Mouse (Mus musculus) midbrain, embryonic 12.5 days (tissue): ENCODE results near the gene Atp8b5. TPM values are rescaled to one million over a fixed set of nuclear protein-coding genes. Genes with fewer than 3 reads are reported as not detected.

Experiments
- ATAC-seq: fragments of 200-750 bp; cut with Nextera tagmentation; 2 replicates; pipeline ENCODE4 v1.8.0; 2017; ENCODE audit warnings: low read depth, moderate TSS enrichment, moderate library complexity; ENCODE audit not compliant: low FRiP score
- H3K27ac ChIP-seq: fragments of 300-500 bp; sonication (generic); replicated peaks from 2 replicates; pipeline ENCODE4 v1.5.1; 2016; ENCODE audit warnings: mild to moderate bottlenecking
- H3K27me3 ChIP-seq: fragments of 300-500 bp; sonication (generic); 2 replicates; pipeline ENCODE4 v1.6.1; 2016; ENCODE audit warnings: mild to moderate bottlenecking
- H3K36me3 ChIP-seq: fragments of 300-500 bp; sonication (generic); 2 replicates; pipeline ENCODE4 v1.6.1; 2016
- H3K4me1 ChIP-seq: fragments of 300-500 bp; sonication (generic); 2 replicates; pipeline ENCODE4 v1.6.1; 2016
- H3K4me2 ChIP-seq: fragments of 300-500 bp; sonication (generic); replicated peaks from 2 replicates; pipeline ENCODE4 v1.6.1; 2016; ENCODE audit warnings: mild to moderate bottlenecking, moderate library complexity
- H3K4me3 ChIP-seq: fragments of 300-500 bp; sonication (generic); 2 replicates; pipeline ENCODE4 v1.5.1; 2016; ENCODE audit warnings: mild to moderate bottlenecking
- H3K9ac ChIP-seq: fragments of 300-500 bp; sonication (generic); replicated peaks from 2 replicates; pipeline ENCODE4 v1.6.1; 2016; ENCODE audit warnings: mild to moderate bottlenecking, moderate library complexity
- H3K9me3 ChIP-seq: fragments of 300-500 bp; sonication (generic); 2 replicates; pipeline ENCODE4 v1.6.1; 2016; ENCODE audit warnings: mild to moderate bottlenecking
- WGBS: fragments of 180-500 bp; shearing (Covaris S2); methylation state at CpG from one replicate; pipeline ENCODE4 v1.1.7; 2016; 5-methylcytosine and 5-hydroxymethylcytosine counted together
- polyA plus RNA-seq: library from polyadenylated mRNA; unstranded; fragments of >200 nt; fragmentation: Nextera tagmentation; extraction: Ambion mirVana; gene quantifications from 2 replicates; pipeline ENCODE4 v1.2.1, GENCODE M21; 2016

The Atp8b5 gene
- 0.22 and 0.46 TPM in 2 replicates for polyA plus RNA-seq

DNA sequence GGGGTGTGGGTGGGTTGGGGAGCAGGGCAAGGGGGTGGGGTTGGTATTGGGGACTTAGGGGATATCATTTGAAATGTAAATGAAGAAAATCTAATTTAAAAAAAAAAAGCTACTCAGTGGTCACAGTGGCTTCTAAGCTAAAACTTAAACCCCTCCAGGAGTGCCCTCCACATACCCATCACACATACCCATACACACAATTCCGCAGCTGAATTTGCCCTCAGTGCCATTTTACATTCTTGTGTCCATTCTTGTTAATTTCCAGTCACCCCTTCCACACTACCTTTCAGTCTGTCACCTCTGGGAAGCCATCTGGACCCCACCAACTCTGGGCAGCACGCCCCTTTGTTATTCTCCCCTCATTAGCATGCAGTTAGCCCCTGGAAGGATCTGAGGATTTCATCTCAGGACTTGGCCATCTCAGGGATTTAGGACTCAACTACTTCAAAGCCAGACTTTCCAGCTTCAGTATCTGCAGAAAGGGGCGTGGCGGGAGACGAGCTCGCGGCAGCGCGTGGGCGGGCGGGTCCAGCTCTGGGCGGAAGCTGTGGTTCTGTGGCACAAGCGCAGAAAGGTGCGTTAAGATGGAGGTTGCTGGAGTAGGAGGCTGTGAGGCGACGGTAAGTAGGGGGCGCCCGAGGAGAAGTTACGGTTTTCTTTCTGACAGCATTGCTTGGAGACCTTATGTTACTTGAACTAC, at the start of gene Atp8b5:
TSS of gene Atp8b5 (plus strand) at position 537 of the 700 bp plus-strand sequence.
- H3K4me3 ChIP-seq: peak within 1 kb of the TSS; percentile 42
- 1% methylated on average over 19 of the region's 19 CpGs for WGBS
- H3K36me3 ChIP-seq: peaks cover 14% of the 10 kb centered on the region; the same call in 1 of the 2 replicates
- H3K27ac ChIP-seq: peak within 1 kb of the TSS; percentile 50
- ATAC-seq: peak; percentile 73
- no peaks in the 10 kb centered on the region for H3K9me3 ChIP-seq
- H3K4me2 ChIP-seq: peak within 1 kb of the TSS; percentile 64
- H3K9ac ChIP-seq: peak within 1 kb of the TSS; percentile 46
- H3K4me1 ChIP-seq: peaks cover 5% of the 10 kb centered on the region
- no peaks in the 10 kb centered on the region for H3K27me3 ChIP-seq

GRCm38 (mm10) chr4:43217997-43218396, 49.0 kb upstream of the Atp8b5 start:
- WGBS: 95% methylated on average over 1 of the region's 1 CpGs
- ATAC-seq: no peak
- no peak overlapping the region for H3K9ac ChIP-seq

GRCm38 (mm10) chr4:43231821-43232220, 35.1 kb upstream of the Atp8b5 start:
- peaks cover 8% of the 10 kb centered on the region for H3K36me3 ChIP-seq
- 88% methylated on average over 3 of the region's 3 CpGs for WGBS

More at GRCm38 (mm10) chr4:43217997-43218396, 49.0 kb upstream of the Atp8b5 start:
- H3K27me3 ChIP-seq: no peaks in the 10 kb centered on the region
- no peak overlapping the region for H3K4me2 ChIP-seq
- no peak overlapping the region for H3K4me3 ChIP-seq
- no peaks in the 10 kb centered on the region for H3K9me3 ChIP-seq
- no peaks in the 10 kb centered on the region for H3K4me1 ChIP-seq
- no peaks in the 10 kb centered on the region for H3K36me3 ChIP-seq
- H3K27ac ChIP-seq: no peak overlapping the region

GRCm38 (mm10) chr4:43232985-43233384, 34.0 kb upstream of the Atp8b5 start:
- H3K9ac ChIP-seq: no peak overlapping the region
- H3K4me2 ChIP-seq: no peak overlapping the region
- no peaks in the 10 kb centered on the region for H3K9me3 ChIP-seq
- WGBS: 86% methylated on average over 1 of the region's 1 CpGs
- H3K36me3 ChIP-seq: peaks cover 13% of the 10 kb centered on the region
- H3K4me3 ChIP-seq: no peak overlapping the region
- no peak overlapping the region for H3K27ac ChIP-seq
- ATAC-seq: no peak
- no peaks in the 10 kb centered on the region for H3K4me1 ChIP-seq
- no peaks in the 10 kb centered on the region for H3K27me3 ChIP-seq

More at GRCm38 (mm10) chr4:43231821-43232220, 35.1 kb upstream of the Atp8b5 start:
- H3K27me3 ChIP-seq: no peaks in the 10 kb centered on the region
- H3K4me2 ChIP-seq: no peak overlapping the region
- H3K4me1 ChIP-seq: no peaks in the 10 kb centered on the region
- ATAC-seq: no peak
- no peaks in the 10 kb centered on the region for H3K9me3 ChIP-seq
- no peak overlapping the region for H3K9ac ChIP-seq
- no peak overlapping the region for H3K4me3 ChIP-seq
- no peak overlapping the region for H3K27ac ChIP-seq

DNA sequence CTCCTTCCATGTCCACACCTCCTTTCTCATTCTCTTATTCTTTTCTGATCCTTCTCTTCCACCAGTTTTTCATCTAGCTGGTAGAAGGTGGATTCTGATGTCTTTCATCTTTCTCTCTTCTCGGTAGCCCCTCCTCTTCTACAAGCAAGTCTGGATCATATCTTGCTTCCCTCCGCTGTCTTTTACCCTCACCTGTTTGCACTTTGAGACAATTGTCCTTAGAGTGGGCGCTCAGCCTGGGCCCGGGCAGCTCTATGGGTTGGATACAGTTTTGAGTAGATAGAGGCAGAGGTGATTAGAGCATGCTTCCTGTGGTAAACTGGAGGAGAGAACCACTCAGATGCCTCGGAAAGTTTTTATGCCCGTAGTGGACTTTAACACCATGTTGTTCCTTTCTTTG, 33.5 kb upstream of the Atp8b5 start:
- no peak for ATAC-seq
- 95% methylated on average over 6 of the region's 6 CpGs for WGBS
- no peaks in the 10 kb centered on the region for H3K4me1 ChIP-seq

GRCm38 (mm10) chr4:43236898-43237297, 30.1 kb upstream of the Atp8b5 start:
- Histone ChIP-seq H3K9me3 (no peaks in the 10 kb centered on the region), H3K36me3 (peaks cover 38% of the 10 kb centered on the region), H3K27ac (no peak overlapping the region), H3K4me1 (no peaks in the 10 kb centered on the region), H3K9ac (no peak overlapping the region), H3K4me2 (no peak overlapping the region), H3K4me3 (no peak overlapping the region), H3K27me3 (no peaks in the 10 kb centered on the region)
- 92% methylated on average over 9 of the region's 9 CpGs for WGBS
- no peak for ATAC-seq

More for the DNA sequence above, 33.5 kb upstream of the Atp8b5 start:
- Histone ChIP-seq H3K36me3 (peaks cover 13% of the 10 kb centered on the region), H3K27me3 (no peaks in the 10 kb centered on the region), H3K4me3 (no peak overlapping the region), H3K27ac (no peak overlapping the region), H3K4me2 (no peak overlapping the region), H3K9ac (no peak overlapping the region), H3K9me3 (no peaks in the 10 kb centered on the region)

GRCm38 (mm10) chr4:43240716-43241115, 26.2 kb upstream of the Atp8b5 start:
- H3K9me3 ChIP-seq: no peaks in the 10 kb centered on the region
- no peak overlapping the region for H3K4me2 ChIP-seq
- H3K4me1 ChIP-seq: no peaks in the 10 kb centered on the region
- ATAC-seq: no peak
- WGBS: 94% methylated on average over 1 of the region's 1 CpGs
- H3K27ac ChIP-seq: no peak overlapping the region
- no peak overlapping the region for H3K9ac ChIP-seq
- H3K36me3 ChIP-seq: peaks cover 48% of the 10 kb centered on the region
- H3K27me3 ChIP-seq: no peaks in the 10 kb centered on the region
- no peak overlapping the region for H3K4me3 ChIP-seq

- peaks cover 12% of the 10 kb centered on the region for H3K4me1 ChIP-seq
- no peaks in the 10 kb centered on the region for H3K9me3 ChIP-seq
- 71% methylated on average over 2 of the region's 2 CpGs for WGBS
- H3K4me3 ChIP-seq: no peak overlapping the region
- H3K27ac ChIP-seq: no peak overlapping the region
- no peaks in the 10 kb centered on the region for H3K27me3 ChIP-seq
- no peak for ATAC-seq
- H3K9ac ChIP-seq: no peak overlapping the region
- peaks cover 44% of the 10 kb centered on the region for H3K36me3 ChIP-seq
- no peak overlapping the region for H3K4me2 ChIP-seq
Measured at GRCm38 (mm10) chr4:43244022-43244421, 22.9 kb upstream of the Atp8b5 start.

GRCm38 (mm10) chr4:43245776-43246175, 21.2 kb upstream of the Atp8b5 start:
- ATAC-seq: no peak
- Histone ChIP-seq H3K27me3 (no peaks in the 10 kb centered on the region), H3K4me2 (no peak overlapping the region), H3K36me3 (peaks cover 35% of the 10 kb centered on the region), H3K27ac (no peak overlapping the region), H3K4me1 (peaks cover 14% of the 10 kb centered on the region), H3K9ac (no peak overlapping the region), H3K4me3 (no peak overlapping the region), H3K9me3 (no peaks in the 10 kb centered on the region)
- WGBS: 95% methylated on average over 4 of the region's 4 CpGs

- H3K4me3 ChIP-seq: no peak overlapping the region
- H3K27ac ChIP-seq: peak overlapping the region; percentile 70
- H3K36me3 ChIP-seq: peaks cover 42% of the 10 kb centered on the region
- H3K4me2 ChIP-seq: no peak overlapping the region
- no peaks in the 10 kb centered on the region for H3K27me3 ChIP-seq
- whole genome bisulfite sequencing: 14% methylated on average over 7 of the region's 7 CpGs
- no peaks in the 10 kb centered on the region for H3K9me3 ChIP-seq
- peak; percentile 65 for ATAC-seq
- peaks cover 14% of the 10 kb centered on the region for H3K4me1 ChIP-seq
- no peak overlapping the region for H3K9ac ChIP-seq
Measured at GRCm38 (mm10) chr4:43248026-43248425, 18.9 kb upstream of the Atp8b5 start.

DNA sequence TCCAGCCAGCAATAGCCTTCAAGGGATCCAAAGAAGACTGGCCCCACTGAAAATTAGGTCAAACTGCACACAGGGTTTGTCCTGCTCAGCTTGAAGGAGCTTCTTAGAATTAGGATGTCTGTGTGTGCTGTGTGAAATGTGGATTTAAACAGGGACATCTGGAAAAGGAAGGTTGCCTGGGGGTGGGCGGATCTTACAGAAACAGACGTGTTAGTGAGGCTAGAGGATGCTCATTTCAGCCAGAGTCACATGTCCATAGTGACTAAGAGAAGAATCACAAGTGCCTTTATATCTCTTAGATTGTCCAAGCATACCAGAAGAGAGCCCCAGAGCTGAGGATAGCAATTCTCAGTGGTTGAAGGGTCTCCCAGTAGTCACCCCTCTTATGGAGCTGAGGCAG, 18.1 kb upstream of the Atp8b5 start:
- Histone ChIP-seq H3K4me1 (peaks cover 14% of the 10 kb centered on the region), H3K9ac (no peak overlapping the region), H3K27me3 (no peaks in the 10 kb centered on the region), H3K27ac (peak overlapping the region; percentile 70), H3K36me3 (peaks cover 46% of the 10 kb centered on the region), H3K4me3 (no peak overlapping the region), H3K4me2 (no peak overlapping the region), H3K9me3 (no peaks in the 10 kb centered on the region)
- ATAC-seq: no peak
- WGBS: 58% methylated on average over 2 of the region's 2 CpGs

GRCm38 (mm10) chr4:43251269-43251668, 15.7 kb upstream of the Atp8b5 start:
- Histone ChIP-seq H3K27ac (no peak overlapping the region), H3K4me2 (no peak overlapping the region), H3K9ac (no peak overlapping the region), H3K4me3 (no peak overlapping the region), H3K4me1 (peaks cover 14% of the 10 kb centered on the region), H3K27me3 (no peaks in the 10 kb centered on the region), H3K9me3 (no peaks in the 10 kb centered on the region), H3K36me3 (peaks cover 43% of the 10 kb centered on the region)
- no peak for ATAC-seq
- 84% methylated on average over 6 of the region's 6 CpGs for WGBS
